Mouse (Mus musculus): Measurements from ENCODE around the gene Gm11634.

GRCm38 (mm10) chr11:101581081-101581764 lies 17.8 kb downstream of the Gm11634 start:
- TF ChIP-seq CTCF (conservative IDR thresholded peaks at IDR 0.05; ENCODE audit: low read length) (no peak), NANOG (IDR thresholded peaks at IDR 0.05; ENCODE audit: borderline replicate concordance, low read length) (no peak), POU5F1 (IDR thresholded peaks at IDR 0.05; ENCODE audit: borderline replicate concordance, low read length) (no peak)
